Mouse (Mus musculus) midbrain, postnatal 0 days (tissue): ENCODE results near the gene Cyp4f40. TPM values are rescaled to one million over a fixed set of nuclear protein-coding genes. Genes with fewer than 3 reads are reported as not detected.

Source experiments
- ATAC-seq: fragments of 200-750 bp; cut with Nextera tagmentation; 2 replicates; pipeline ENCODE4 v1.8.0; 2017; ENCODE audit warnings: moderate number of reproducible peaks, mild to moderate bottlenecking, moderate TSS enrichment, moderate library complexity; ENCODE audit not compliant: low FRiP score
- DNase-seq: peaks from one replicate; pipeline ENCODE4 v3.0.0-alpha.2; 2015; ENCODE audit warnings: low spot score
- H3K27ac ChIP-seq: fragments of 300-500 bp; sonication (generic); 2 replicates; pipeline ENCODE4 v1.5.1; 2014; ENCODE audit warnings: low read depth, mild to moderate bottlenecking, low read length, mixed read lengths
- H3K27me3 ChIP-seq: fragments of 300-500 bp; sonication (generic); 2 replicates; pipeline ENCODE4 v1.6.1; 2014; ENCODE audit warnings: low read length, control low read depth, mixed read lengths; ENCODE audit not compliant: insufficient read depth
- H3K36me3 ChIP-seq: fragments of 300-500 bp; sonication (generic); 2 replicates; pipeline ENCODE4 v1.6.1; 2014; ENCODE audit warnings: low read length, control low read depth, mixed read lengths; ENCODE audit not compliant: insufficient read depth
- H3K4me1 ChIP-seq: fragments of 300-500 bp; sonication (generic); 2 replicates; pipeline ENCODE4 v1.6.1; 2014; ENCODE audit warnings: mild to moderate bottlenecking, control low read depth, antibody characterized with exemption, low read length, mixed read lengths; ENCODE audit not compliant: insufficient read depth
- H3K4me2 ChIP-seq: fragments of 300-500 bp; sonication (generic); 2 replicates; pipeline ENCODE4 v1.6.1; 2014; ENCODE audit warnings: low read depth, mild to moderate bottlenecking, low read length, mixed read lengths; ENCODE audit not compliant: poor library complexity, severe bottlenecking
- H3K4me3 ChIP-seq: fragments of 300-500 bp; sonication (generic); 2 replicates; pipeline ENCODE4 v1.5.1; 2014; ENCODE audit warnings: low read depth, mild to moderate bottlenecking, low read length, moderate library complexity
- H3K9ac ChIP-seq: fragments of 300-500 bp; sonication (generic); replicated peaks from 2 replicates; pipeline ENCODE4 v1.6.1; 2014; ENCODE audit warnings: mild to moderate bottlenecking, low read length, moderate library complexity, mixed read lengths; ENCODE audit not compliant: poor library complexity, severe bottlenecking
- H3K9me3 ChIP-seq: fragments of 300-500 bp; sonication (generic); 2 replicates; pipeline ENCODE4 v1.6.1; 2016; ENCODE audit warnings: low read length, control low read depth
- CTCF ChIP-seq: IDR thresholded peaks from 2 replicates; pipeline ENCODE4 v1.5.1; 2016; ENCODE audit warnings: antibody characterized with exemption, mild to moderate bottlenecking
- WGBS: fragments of 180-500 bp; shearing (Covaris S2); extraction: QIAGEN DNeasy Blood & Tissue Kit; methylation state at CpG from one replicate; pipeline ENCODE4 v1.1.7; 2014; 5-methylcytosine and 5-hydroxymethylcytosine counted together
- polyA plus RNA-seq: library from polyadenylated mRNA; unstranded; fragments of >200 nt; fragmentation: Nextera tagmentation; extraction: Ambion mirVana; gene quantifications from 2 replicates; pipeline ENCODE4 v1.2.1, GENCODE M21; 2015
- total RNA-seq: library from RNA; depleted of rRNA; stranded (reverse); fragments of >200 nt; gene quantifications from 2 replicates; pipeline ENCODE4 v1.2.3, GENCODE M21; 2014

Gene Cyp4f40
- total and polyA plus RNA-seq, 2 experiments from 2014 or later = 0.11 TPM; not detected in 1

DNA sequence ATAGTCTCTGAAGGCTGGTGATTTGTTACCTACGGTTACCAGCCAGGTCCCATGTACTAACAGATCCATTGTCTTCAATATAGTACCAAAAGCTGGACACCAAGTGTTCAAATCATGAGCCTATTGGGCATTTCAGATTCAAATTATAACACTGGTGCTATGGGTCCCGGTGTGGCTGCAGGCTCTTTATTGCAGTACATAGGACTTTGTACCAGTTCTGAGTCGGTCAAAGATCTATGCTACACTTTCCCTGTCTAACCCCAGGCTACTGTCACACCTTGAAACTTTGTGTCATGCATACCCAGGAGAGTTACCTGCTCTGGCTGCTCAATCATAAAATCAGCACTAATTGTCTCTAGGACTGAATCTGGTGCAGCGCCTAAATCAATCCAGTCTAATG is 4.8 kb upstream of the Cyp4f40 start:
- H3K4me1 ChIP-seq = no peaks in the 10 kb centered on the region
- no peak for TF ChIP-seq CTCF
- 96% methylated on average over 4 of the region's 4 CpGs for WGBS
- no peaks in the 10 kb centered on the region; the same call in 1 of the 2 replicates for H3K27me3 ChIP-seq
- H3K9ac ChIP-seq = no peak overlapping the region
- H3K27ac ChIP-seq = no peak overlapping the region
- no peak for ATAC-seq
- no peaks in the 10 kb centered on the region for H3K36me3 ChIP-seq
- no peak overlapping the region for H3K4me2 ChIP-seq
- DNase-seq = no peak
- H3K4me3 ChIP-seq = no peak overlapping the region
- H3K9me3 ChIP-seq = no peaks in the 10 kb centered on the region

DNA sequence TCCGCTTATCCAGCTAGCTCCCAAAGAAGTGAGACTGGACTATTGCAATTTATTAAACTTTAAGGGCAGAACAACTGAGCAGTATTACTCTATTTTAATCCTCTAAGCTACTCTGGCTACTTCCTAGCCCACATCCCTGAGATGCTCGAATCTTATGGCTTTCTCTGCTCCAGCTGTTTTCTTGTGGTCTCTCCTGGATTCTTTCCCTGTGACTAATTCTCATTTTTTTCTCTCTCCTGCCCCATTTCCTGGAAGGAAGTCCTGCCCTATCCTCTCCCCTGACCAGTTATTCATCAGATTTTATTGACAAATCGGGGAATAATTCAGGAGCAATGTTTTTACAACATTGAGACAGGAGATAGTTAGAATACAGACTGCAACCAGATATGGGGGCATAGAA is 1.7 kb upstream of the Cyp4f40 start:
- Histone ChIP-seq H3K4me2 (no peak overlapping the region), H3K4me3 (no peak overlapping the region), H3K9ac (no peak overlapping the region), H3K27me3 (no peaks in the 10 kb centered on the region; the same call in 1 of the 2 replicates), H3K27ac (no peak overlapping the region), H3K9me3 (no peaks in the 10 kb centered on the region), H3K36me3 (no peaks in the 10 kb centered on the region), H3K4me1 (no peaks in the 10 kb centered on the region)
- ATAC-seq (no peak), DNase-seq (no peak)
- no peak for TF ChIP-seq CTCF
- WGBS = 76% methylated on average over 3 of the region's 3 CpGs

DNA sequence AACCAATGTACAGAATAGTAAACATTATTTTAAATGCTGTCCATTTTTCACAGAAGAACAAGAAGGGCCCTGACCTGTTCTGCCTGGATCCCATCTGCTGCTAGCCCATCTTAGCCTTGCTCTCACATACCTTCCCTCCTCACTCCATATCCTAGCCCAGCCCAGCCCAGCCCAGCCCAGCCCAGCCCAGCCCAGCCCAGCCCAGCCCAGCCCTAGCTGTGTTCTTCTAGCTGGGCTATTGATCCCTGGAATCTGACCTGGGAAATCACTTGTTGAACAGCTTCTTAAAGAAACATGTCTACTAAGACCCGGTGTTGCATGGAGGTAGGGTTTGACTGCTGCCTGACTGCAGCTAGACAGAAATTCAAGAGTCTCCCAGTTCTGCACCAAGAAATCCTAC is 454 bp upstream of the Cyp4f40 start:
- H3K9me3 ChIP-seq = no peaks in the 10 kb centered on the region
- ATAC-seq (no peak), DNase-seq (no peak)
- H3K27ac ChIP-seq = no peak overlapping the region
- H3K4me1 ChIP-seq = no peaks in the 10 kb centered on the region
- H3K4me2 ChIP-seq = no peak overlapping the region
- no peak for TF ChIP-seq CTCF
- 81% methylated on average over 1 of the region's 1 CpGs for WGBS
- H3K27me3 ChIP-seq = no peaks in the 10 kb centered on the region
- H3K36me3 ChIP-seq = no peaks in the 10 kb centered on the region
- no peak overlapping the region for H3K4me3 ChIP-seq
- no peak overlapping the region for H3K9ac ChIP-seq

DNA sequence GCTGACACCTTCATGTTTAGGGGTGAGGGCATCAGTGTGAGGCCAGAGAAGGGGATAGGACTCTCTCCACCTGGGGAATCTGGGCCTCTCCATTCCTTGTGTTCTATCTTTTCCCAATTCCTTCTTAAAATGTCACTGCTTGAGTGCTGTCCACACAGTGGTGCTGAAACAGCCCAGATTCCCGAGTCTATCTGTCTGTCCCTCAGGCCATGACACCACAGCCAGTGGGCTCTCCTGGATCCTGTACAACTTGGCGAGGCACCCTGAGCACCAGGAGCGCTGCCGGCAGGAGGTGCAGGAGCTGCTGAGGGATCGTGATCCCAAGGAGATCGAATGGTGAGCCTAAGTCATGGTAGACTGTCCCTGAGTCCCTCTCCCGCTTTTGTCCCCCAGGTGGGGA is 15.3 kb downstream of the Cyp4f40 start:
- H3K27me3 ChIP-seq = 0 out of 2 replicates have a peak, but pooled peaks cover 3% of the 10 kb centered on the region
- DNase-seq (no peak), ATAC-seq (no peak)
- no peak overlapping the region for H3K9ac ChIP-seq
- no peak overlapping the region for H3K4me3 ChIP-seq
- H3K4me1 ChIP-seq = no peaks in the 10 kb centered on the region
- 62% methylated on average over 7 of the region's 7 CpGs for WGBS
- no peaks in the 10 kb centered on the region for H3K9me3 ChIP-seq
- no peaks in the 10 kb centered on the region for H3K36me3 ChIP-seq
- no peak for TF ChIP-seq CTCF
- H3K4me2 ChIP-seq = no peak overlapping the region
- no peak overlapping the region for H3K27ac ChIP-seq

DNA sequence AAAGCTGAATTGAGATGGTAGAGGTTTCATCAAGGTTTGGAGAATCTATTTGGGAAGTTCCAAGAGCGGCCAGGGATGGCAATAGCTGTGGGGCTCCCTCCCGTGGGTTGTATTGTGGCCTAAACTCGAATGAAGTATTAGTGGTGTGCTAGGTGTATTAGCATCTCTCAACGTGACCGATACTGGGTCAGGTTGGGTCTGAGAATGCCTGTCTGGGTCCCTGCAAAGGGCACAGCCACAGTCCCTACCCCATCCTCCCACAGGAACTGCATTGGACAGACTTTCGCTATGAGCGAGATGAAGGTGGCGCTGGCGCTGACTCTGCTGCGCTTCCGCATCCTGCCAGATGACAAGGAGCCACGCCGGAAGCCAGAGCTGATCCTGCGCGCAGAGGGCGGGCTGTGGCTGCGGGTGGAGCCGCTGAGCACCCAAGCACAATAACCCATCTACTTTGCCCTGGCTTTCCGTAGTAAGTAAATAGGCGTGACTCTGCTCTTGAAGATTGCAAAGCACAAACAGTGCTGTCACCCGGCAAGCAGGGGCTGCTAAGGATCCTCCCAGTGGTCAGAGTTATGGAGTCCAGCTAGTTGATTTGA is 17.4 kb downstream of the Cyp4f40 start:
- H3K27me3 ChIP-seq = 0 out of 2 replicates have a peak, but pooled peaks cover 3% of the 10 kb centered on the region
- H3K4me2 ChIP-seq = peak overlapping the region; percentile 22
- no peaks in the 10 kb centered on the region for H3K9me3 ChIP-seq
- no peak overlapping the region for H3K9ac ChIP-seq
- DNase-seq = peak; percentile 3
- ATAC-seq = peak; percentile 60; the same call in 1 of the 2 replicates
- no peak overlapping the region for H3K27ac ChIP-seq
- no peak for TF ChIP-seq CTCF
- WGBS = 32% methylated on average over 21 of the region's 21 CpGs
- H3K36me3 ChIP-seq = no peaks in the 10 kb centered on the region
- H3K4me1 ChIP-seq = no peaks in the 10 kb centered on the region
- H3K4me3 ChIP-seq = no peak overlapping the region

DNA sequence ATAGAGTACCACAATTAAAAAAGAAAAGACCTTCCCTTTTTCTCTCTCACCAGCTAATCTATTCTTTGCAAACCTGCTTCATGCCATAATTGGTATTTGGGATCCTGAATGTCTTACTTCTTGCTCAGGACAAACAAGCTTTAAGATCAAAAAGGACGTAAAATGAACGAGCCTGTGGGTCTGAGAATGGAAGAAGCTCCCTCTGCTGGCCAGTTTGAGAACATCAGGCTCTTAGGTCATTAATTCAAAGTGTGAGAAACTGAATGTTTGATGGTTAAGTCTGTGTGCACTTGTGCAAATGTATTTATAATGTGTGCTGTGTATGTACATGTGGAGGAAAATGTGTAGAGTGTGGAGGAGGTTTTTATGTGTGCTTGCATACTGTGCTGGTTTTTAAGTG is 21.7 kb downstream of the Cyp4f40 start:
- ATAC-seq = no peak
- H3K4me3 ChIP-seq = no peak overlapping the region

More for the DNA sequence above, 21.7 kb downstream of the Cyp4f40 start:
- peak; percentile 84 for TF ChIP-seq CTCF
- Histone ChIP-seq H3K27me3 (no peaks in the 10 kb centered on the region), H3K4me1 (no peaks in the 10 kb centered on the region), H3K9ac (no peak overlapping the region), H3K9me3 (no peaks in the 10 kb centered on the region), H3K36me3 (no peaks in the 10 kb centered on the region), H3K27ac (no peak overlapping the region), H3K4me2 (no peak overlapping the region)
- DNase-seq = peak; percentile 67
- 14% methylated on average over 2 of the region's 2 CpGs for WGBS
